Mouse (Mus musculus) heart, embryonic 10.5 days (tissue): ENCODE data around the gene Stx8. TPM values are rescaled to one million over a fixed set of nuclear protein-coding genes. Genes with fewer than 3 reads are reported as not detected.

Experiments used
- DNase-seq: peaks from one replicate; pipeline ENCODE4 v3.0.0-alpha.2; 2017; ENCODE audit warnings: low spot score
- H3K27ac ChIP-seq: fragments of 300-500 bp; sonication (generic); 2 replicates; pipeline ENCODE4 v1.5.1; 2016; ENCODE audit warnings: mild to moderate bottlenecking
- H3K27me3 ChIP-seq: fragments of 300-500 bp; sonication (generic); 2 replicates; pipeline ENCODE4 v1.6.1; 2016; ENCODE audit warnings: mild to moderate bottlenecking; ENCODE audit not compliant: poor library complexity, insufficient read depth, severe bottlenecking
- H3K36me3 ChIP-seq: fragments of 300-500 bp; sonication (generic); 2 replicates; pipeline ENCODE4 v1.6.1; 2016; ENCODE audit warnings: mild to moderate bottlenecking, moderate library complexity
- H3K4me1 ChIP-seq: fragments of 300-500 bp; sonication (generic); 2 replicates; pipeline ENCODE4 v1.6.1; 2016; ENCODE audit warnings: mild to moderate bottlenecking
- H3K4me3 ChIP-seq: fragments of 300-500 bp; sonication (generic); 2 replicates; pipeline ENCODE4 v1.5.1; 2016; ENCODE audit warnings: mild to moderate bottlenecking, moderate library complexity
- H3K9me3 ChIP-seq: fragments of 300-500 bp; sonication (generic); 2 replicates; pipeline ENCODE4 v1.6.1; 2016; ENCODE audit warnings: mild to moderate bottlenecking, moderate library complexity
- WGBS: fragments of 180-500 bp; shearing (Covaris S2); methylation state at CpG from one replicate; pipeline ENCODE4 v1.1.7; 2016; 5-methylcytosine and 5-hydroxymethylcytosine counted together
- polyA plus RNA-seq: library from polyadenylated mRNA; unstranded; fragments of >200 nt; fragmentation: Nextera tagmentation; extraction: Ambion mirVana; gene quantifications from 2 replicates; pipeline ENCODE4 v1.2.1, GENCODE M21; 2016

The Stx8 gene
- polyA plus RNA-seq, 1 experiment from 2014 or later: 53.3 TPM

- Histone ChIP-seq H3K4me1 (0 out of 2 replicates have a peak, but pooled peaks cover 4% of the 10 kb centered on the region), H3K27ac (no peak overlapping the region), H3K4me3 (no peak overlapping the region), H3K9me3 (no peaks in the 10 kb centered on the region), H3K27me3 (no peaks in the 10 kb centered on the region), H3K36me3 (no peaks in the 10 kb centered on the region)
- no peak for DNase-seq
- 95% methylated on average over 1 of the region's 1 CpGs for WGBS
These were observed 64.8 kb downstream of the Stx8 start for GRCm38 (mm10) chr11:68030771-68031170.

GRCm38 (mm10) chr11:68032448-68032847 is 66.5 kb downstream of the Stx8 start:
- H3K4me1 ChIP-seq: 0 out of 2 replicates have a peak, but pooled peaks cover 4% of the 10 kb centered on the region
- DNase-seq: no peak
- H3K27ac ChIP-seq: no peak overlapping the region
- H3K9me3 ChIP-seq: no peaks in the 10 kb centered on the region
- 62% methylated on average over 2 of the region's 2 CpGs for WGBS
- H3K4me3 ChIP-seq: no peak overlapping the region
- no peaks in the 10 kb centered on the region for H3K27me3 ChIP-seq
- no peaks in the 10 kb centered on the region for H3K36me3 ChIP-seq

DNA sequence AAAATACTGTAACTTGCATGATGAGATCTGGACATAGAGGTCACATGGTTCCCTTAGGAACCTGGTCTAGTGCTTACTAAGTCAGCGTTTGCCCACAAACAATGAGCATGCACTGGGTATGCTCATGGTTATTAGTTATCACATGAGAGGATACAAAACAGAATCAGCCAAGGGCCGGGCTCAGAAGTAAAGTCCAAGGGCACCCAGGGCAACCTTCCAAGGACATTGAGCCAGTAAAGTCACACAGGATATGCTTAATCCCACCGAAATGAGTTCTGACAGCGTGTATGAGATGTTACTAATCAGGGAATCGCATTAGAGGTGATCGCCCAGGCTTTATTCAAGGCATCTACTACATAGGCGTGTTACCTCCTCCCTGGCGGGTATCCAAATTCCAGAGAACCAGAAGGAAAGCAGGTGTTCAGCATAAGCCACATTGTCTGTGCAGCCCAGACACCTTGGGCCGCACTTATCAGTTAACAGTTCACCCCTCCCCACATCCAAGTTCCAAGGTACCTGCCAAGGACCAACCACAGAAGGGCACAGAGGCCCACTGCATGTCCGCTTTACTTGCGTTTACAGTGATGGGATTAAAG is 67.4 kb downstream of the Stx8 start:
- Histone ChIP-seq H3K36me3 (no peaks in the 10 kb centered on the region), H3K9me3 (no peaks in the 10 kb centered on the region)

DNA sequence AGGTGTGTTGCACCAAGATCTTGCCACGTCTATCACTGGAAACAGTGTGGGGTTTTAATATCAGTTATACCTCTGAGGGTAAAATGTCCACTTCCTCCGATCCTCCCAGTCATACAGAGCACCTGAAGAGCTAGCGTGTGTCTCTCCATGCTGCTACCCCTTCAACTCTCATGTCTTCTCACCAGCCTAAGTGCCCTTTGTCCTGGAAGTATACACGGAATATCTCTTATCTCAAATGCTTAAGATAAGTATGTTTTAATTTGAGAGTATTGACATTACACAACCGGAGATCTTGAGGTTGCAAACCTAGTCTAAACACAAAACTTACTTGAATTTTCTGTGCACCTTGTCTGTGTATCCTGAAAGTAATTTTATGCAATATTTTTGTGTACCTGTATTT is 68.4 kb downstream of the Stx8 start:
- WGBS: 70% methylated on average over 5 of the region's 5 CpGs
- no peak overlapping the region for H3K4me3 ChIP-seq

More for the DNA sequence above, 67.4 kb downstream of the Stx8 start:
- Histone ChIP-seq H3K27ac (no peak overlapping the region), H3K4me1 (0 out of 2 replicates have a peak, but pooled peaks cover 4% of the 10 kb centered on the region), H3K27me3 (no peaks in the 10 kb centered on the region), H3K4me3 (no peak overlapping the region)
- 90% methylated on average over 11 of the region's 11 CpGs for WGBS
- DNase-seq: no peak

GRCm38 (mm10) chr11:68035303-68035891 is 69.4 kb downstream of the Stx8 start:
- H3K9me3 ChIP-seq: no peaks in the 10 kb centered on the region
- no peak overlapping the region for H3K27ac ChIP-seq
- WGBS: 78% methylated on average over 4 of the region's 4 CpGs
- no peaks in the 10 kb centered on the region for H3K36me3 ChIP-seq
- H3K27me3 ChIP-seq: no peaks in the 10 kb centered on the region
- no peak for DNase-seq
- H3K4me3 ChIP-seq: no peak overlapping the region
- 0 out of 2 replicates have a peak, but pooled peaks cover 4% of the 10 kb centered on the region for H3K4me1 ChIP-seq

More for the DNA sequence above, 68.4 kb downstream of the Stx8 start:
- H3K27me3 ChIP-seq: no peaks in the 10 kb centered on the region
- H3K36me3 ChIP-seq: no peaks in the 10 kb centered on the region
- no peak overlapping the region for H3K27ac ChIP-seq
- H3K4me1 ChIP-seq: 0 out of 2 replicates have a peak, but pooled peaks cover 4% of the 10 kb centered on the region
- no peak for DNase-seq
- H3K9me3 ChIP-seq: no peaks in the 10 kb centered on the region

DNA sequence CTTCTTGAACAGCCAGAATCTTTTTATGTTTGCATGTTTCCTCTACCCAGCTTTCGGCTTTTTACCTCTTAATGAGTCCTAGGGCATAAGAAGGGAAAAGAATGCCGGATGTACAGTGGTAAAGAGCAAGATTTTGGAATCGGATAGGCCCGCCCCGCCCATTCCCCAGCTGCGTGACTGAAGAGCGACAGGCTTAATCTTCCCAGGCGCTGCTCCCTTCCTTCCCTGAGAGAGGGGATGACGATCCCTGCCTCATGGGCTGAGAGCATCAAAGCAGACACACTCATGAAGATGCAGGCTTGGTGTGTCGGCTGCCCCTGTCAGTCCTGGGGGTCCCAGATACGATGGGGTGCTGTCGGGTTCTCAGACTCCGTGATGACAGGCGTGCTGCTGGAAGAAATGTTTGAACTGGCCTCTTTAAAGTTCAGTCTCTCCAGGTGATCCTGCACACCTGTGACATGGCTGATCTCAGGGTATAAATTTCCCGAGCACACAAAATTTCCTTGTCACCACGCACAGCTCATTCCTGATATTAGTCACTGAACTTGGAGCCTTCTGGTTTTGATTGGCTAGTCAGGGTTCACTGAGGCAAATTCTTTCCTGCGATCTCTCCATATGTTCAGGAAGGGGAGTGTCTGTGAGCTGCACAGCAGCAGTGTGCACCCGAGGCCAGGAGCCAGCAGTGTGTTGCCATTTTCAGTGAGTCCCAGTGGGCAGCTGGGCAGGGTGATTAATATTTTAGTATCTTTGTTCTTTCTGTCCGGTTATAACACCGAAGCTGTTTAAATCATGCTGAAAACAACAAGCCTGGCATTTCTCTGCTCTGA is 70.4 kb downstream of the Stx8 start:
- DNase-seq: no peak
- WGBS: 82% methylated on average over 20 of the region's 20 CpGs
- Histone ChIP-seq H3K4me1 (no peaks in the 10 kb centered on the region), H3K36me3 (no peaks in the 10 kb centered on the region), H3K27me3 (no peaks in the 10 kb centered on the region), H3K27ac (no peak overlapping the region), H3K9me3 (no peaks in the 10 kb centered on the region), H3K4me3 (no peak overlapping the region)

GRCm38 (mm10) chr11:68037093-68037492 is 71.1 kb downstream of the Stx8 start:
- no peak overlapping the region for H3K27ac ChIP-seq

DNA sequence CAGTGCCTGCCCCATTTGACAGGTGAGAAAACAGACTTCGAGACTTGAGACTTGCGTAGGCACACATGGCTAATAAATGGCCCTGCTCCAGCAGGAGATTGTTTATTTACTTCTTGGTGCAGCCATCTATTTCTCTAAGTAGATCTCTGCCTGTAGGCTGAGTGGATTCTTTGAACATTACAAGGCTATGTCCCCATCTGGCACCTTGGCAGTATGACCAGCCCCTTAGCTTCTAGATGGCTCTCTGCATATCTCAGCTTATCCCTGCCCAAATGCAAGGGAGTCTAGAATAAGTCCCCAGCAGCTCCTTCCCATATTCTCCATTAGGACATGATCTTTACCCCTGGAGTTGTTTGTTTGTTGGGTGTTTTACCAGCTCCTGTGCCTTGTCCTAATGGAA is 72.1 kb downstream of the Stx8 start:
- Histone ChIP-seq H3K36me3 (no peaks in the 10 kb centered on the region), H3K9me3 (no peaks in the 10 kb centered on the region), H3K27me3 (no peaks in the 10 kb centered on the region), H3K4me1 (no peaks in the 10 kb centered on the region), H3K4me3 (no peak overlapping the region), H3K27ac (no peak overlapping the region)
- WGBS: 81% methylated on average over 2 of the region's 2 CpGs
- DNase-seq: no peak

More at GRCm38 (mm10) chr11:68037093-68037492, 71.1 kb downstream of the Stx8 start:
- Histone ChIP-seq H3K36me3 (no peaks in the 10 kb centered on the region), H3K27me3 (no peaks in the 10 kb centered on the region), H3K9me3 (no peaks in the 10 kb centered on the region), H3K4me1 (no peaks in the 10 kb centered on the region), H3K4me3 (no peak overlapping the region)
- DNase-seq: no peak
- 82% methylated on average over 9 of the region's 9 CpGs for WGBS

DNA sequence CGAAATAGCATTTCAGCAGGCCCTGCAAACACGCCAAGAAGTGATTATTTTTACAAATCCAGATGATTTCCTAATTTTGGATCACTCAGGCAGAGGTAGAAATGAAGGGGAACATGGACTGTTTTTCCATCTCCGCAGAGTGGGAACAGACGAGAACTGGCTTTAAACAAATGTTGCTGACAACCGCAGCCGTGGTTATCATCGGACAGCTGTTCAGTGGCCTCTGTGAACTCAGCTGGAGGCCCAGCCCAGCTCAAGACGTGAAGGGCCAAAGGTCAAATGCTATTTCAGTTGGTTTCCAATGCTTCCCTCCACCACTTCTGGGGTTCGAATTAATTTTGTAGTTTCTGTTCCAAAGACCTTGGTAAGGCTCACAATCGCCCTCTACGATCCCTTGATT is 78.2 kb downstream of the Stx8 start:
- Histone ChIP-seq H3K36me3 (no peaks in the 10 kb centered on the region), H3K27me3 (no peaks in the 10 kb centered on the region), H3K9me3 (no peaks in the 10 kb centered on the region), H3K4me3 (no peak overlapping the region), H3K27ac (0 out of 2 replicates have a peak overlapping the region, but pooled peaks have one; percentile 16), H3K4me1 (peaks cover 9% of the 10 kb centered on the region)
- DNase-seq: no peak
- 44% methylated on average over 11 of the region's 11 CpGs for WGBS

GRCm38 (mm10) chr11:68046916-68047315 is 80.9 kb downstream of the Stx8 start:
- Histone ChIP-seq H3K4me1 (peaks cover 9% of the 10 kb centered on the region), H3K36me3 (no peaks in the 10 kb centered on the region), H3K27me3 (0 out of 2 replicates have a peak, but pooled peaks cover 3% of the 10 kb centered on the region), H3K27ac (no peak overlapping the region), H3K9me3 (no peaks in the 10 kb centered on the region), H3K4me3 (no peak overlapping the region)
- no peak for DNase-seq
- WGBS: 60% methylated on average over 3 of the region's 3 CpGs

GRCm38 (mm10) chr11:68049261-68050165 is 83.5 kb downstream of the Stx8 start:
- H3K4me1 ChIP-seq: peaks cover 3% of the 10 kb centered on the region
- no peaks in the 10 kb centered on the region for H3K9me3 ChIP-seq
- DNase-seq: no peak
- H3K36me3 ChIP-seq: no peaks in the 10 kb centered on the region
- 0 out of 2 replicates have a peak, but pooled peaks cover 3% of the 10 kb centered on the region for H3K27me3 ChIP-seq
- no peak overlapping the region for H3K4me3 ChIP-seq
- 91% methylated on average over 17 of the region's 17 CpGs for WGBS
- H3K27ac ChIP-seq: no peak overlapping the region

DNA sequence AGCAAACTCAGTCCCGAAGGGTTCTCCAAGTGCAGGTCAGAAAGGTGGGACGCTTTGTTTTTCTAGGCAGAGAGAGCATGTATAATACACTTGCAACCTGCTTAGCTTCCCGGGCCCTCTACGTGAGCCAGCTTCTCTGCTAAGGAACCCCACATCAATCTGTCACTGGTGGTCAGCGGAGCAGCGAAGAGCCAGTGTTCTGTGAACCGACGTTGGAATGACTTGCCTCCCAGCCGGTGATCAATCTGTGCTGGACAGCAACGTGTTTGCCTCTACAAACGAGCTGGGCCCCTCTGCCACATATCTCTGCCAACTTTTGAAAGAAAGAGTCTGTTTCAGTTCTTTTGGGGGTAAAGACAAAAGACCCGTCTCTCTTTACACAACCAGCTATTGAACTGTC is 84.7 kb downstream of the Stx8 start:
- DNase-seq: no peak
- no peak overlapping the region for H3K4me3 ChIP-seq
- H3K27ac ChIP-seq: no peak overlapping the region
- H3K9me3 ChIP-seq: no peaks in the 10 kb centered on the region
- H3K27me3 ChIP-seq: 0 out of 2 replicates have a peak, but pooled peaks cover 3% of the 10 kb centered on the region
- H3K4me1 ChIP-seq: no peaks in the 10 kb centered on the region
- WGBS: 63% methylated on average over 12 of the region's 12 CpGs
- no peaks in the 10 kb centered on the region for H3K36me3 ChIP-seq
